8 mouse cellular contexts compared by ENCODE assay signal in the genomic region with DNA sequence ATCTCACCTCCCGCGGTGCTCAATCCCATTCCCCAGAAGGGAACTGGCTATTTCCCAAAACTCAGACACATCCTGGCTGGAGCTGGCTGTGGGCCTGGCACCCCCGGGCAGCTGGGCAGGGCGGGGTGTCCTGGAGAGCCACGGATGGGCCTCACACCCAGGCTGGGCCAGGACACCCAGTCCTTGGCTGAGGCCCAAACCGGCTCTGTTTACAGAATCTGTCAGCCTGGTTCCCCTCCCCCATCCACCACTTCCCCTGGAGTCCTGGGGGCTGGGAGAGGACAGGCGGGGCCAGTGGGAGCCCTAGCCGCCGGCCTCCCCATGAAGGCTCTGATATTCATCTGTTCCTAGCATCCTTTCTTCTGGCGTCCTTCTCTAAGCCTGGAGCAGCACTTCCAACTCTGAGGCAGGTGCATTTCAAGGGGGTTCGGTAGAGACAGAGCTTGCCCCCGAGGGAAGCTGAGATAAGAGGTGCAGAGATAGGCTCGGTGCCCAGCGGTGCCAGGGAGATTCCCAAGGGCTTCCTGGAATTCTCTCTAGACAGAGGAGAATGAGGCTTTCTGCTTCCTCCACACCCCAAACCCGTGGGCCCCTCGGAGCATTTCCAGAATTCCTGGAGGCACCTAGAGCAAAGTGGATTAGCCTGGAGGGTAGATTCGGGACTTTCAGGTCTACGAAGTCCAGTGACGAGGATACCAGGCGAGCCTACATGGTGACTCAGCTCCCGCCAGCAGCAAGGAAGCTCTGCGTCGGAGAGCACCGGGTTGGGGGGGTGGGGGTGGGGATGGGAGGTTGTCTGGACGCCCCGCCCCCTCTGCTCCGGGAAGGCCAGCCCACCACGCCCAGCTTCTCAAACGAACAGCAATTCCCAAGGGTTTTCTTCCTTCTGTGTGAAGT. TPM values are rescaled to one million over a fixed set of nuclear protein-coding genes. Genes with fewer than 3 reads are reported as not detected.
DNase-seq lines count a peak whose midpoint lies in the region; ATAC-seq lines count a peak whose summit lies in the region.

No protein-coding gene starts in this region.

- DNase-seq in spleen, adult 18-20 months, result peak; percentile 67 to 70
- no peak for DNase-seq in spleen, adult 12 weeks (ENCODE audit: low spot score)
- peak; percentile 89 for DNase-seq in embryonic facial prominence, embryonic 14.5 days (ENCODE audit: low spot score)
- DNase-seq in liver, result peak; percentile 70
- DNase-seq in splenic B cell, adult 2 months (ENCODE audit: low read depth, low spot score), result peak; percentile 36

- H3K27me3 ChIP-seq in embryonic facial prominence, embryonic 14.5 days (replicated peaks; ENCODE audit: control insufficient read depth, insufficient read depth, low read length), result no peaks in the 10 kb centered on the region
- H3K27me3 ChIP-seq in heart, embryonic 11.5 days (ENCODE audit: control insufficient read depth, insufficient read depth, low read length), result no peaks in the 10 kb centered on the region
- H3K27me3 ChIP-seq in kidney, embryonic 16.5 days (ENCODE audit: insufficient read depth, low read length), result no peaks in the 10 kb centered on the region
- H3K27me3 ChIP-seq in splenic B cell, adult 2 months (ENCODE audit: control insufficient read depth, insufficient read depth, low read length, poor library complexity, severe bottlenecking), result no peaks in the 10 kb centered on the region

- peak; percentile 79 for ATAC-seq in embryonic facial prominence, embryonic 14.5 days (ENCODE audit: low read depth)
- ATAC-seq in heart, embryonic 11.5 days (replicated peaks; ENCODE audit: insufficient number of reproducible peaks, low FRiP score, low TSS enrichment), result peak; percentile 83
- ATAC-seq in kidney, embryonic 16.5 days (ENCODE audit: low FRiP score, low TSS enrichment), result peak; percentile 76
- peak; percentile 74 for ATAC-seq in monocyte, adult 5-6 weeks (replicated peaks; ENCODE audit: insufficient number of reproducible peaks, low FRiP score, low TSS enrichment, poor library complexity, severe bottlenecking)

- H3K4me3 ChIP-seq in embryonic facial prominence, embryonic 14.5 days (ENCODE audit: low read depth, low read length), result peak overlapping the region; percentile 26
- peak overlapping the region; percentile 44 for H3K4me3 ChIP-seq in heart, embryonic 11.5 days (ENCODE audit: low read depth, low read length)
- H3K4me3 ChIP-seq in kidney, embryonic 16.5 days (ENCODE audit: low read length), result peak overlapping the region; percentile 38

- H3K9ac ChIP-seq in embryonic facial prominence, embryonic 14.5 days (ENCODE audit: low read depth, low read length), result peak overlapping the region; percentile 28
- peak overlapping the region; percentile 68 for H3K9ac ChIP-seq in heart, embryonic 11.5 days (ENCODE audit: low read depth, low read length)
- peak overlapping the region; percentile 55 for H3K9ac ChIP-seq in kidney, embryonic 16.5 days (replicated peaks; ENCODE audit: low read length)

- WGBS in embryonic facial prominence, embryonic 14.5 days, result 1% methylated on average over 23 of the region's 29 CpGs
- WGBS in heart, embryonic 11.5 days (ENCODE audit: insufficient replicate concordance), result under 1% methylated on average over 29 of the region's 29 CpGs
- WGBS in kidney, embryonic 16.5 days, result 1% methylated on average over 29 of the region's 29 CpGs

- no peaks in the 10 kb centered on the region for H3K9me3 ChIP-seq in embryonic facial prominence, embryonic 14.5 days (ENCODE audit: control insufficient read depth, low read length)
- H3K9me3 ChIP-seq in heart, embryonic 11.5 days (replicated peaks; ENCODE audit: control insufficient read depth, low read length), result no peaks in the 10 kb centered on the region
- H3K9me3 ChIP-seq in kidney, embryonic 16.5 days (ENCODE audit: low read length), result no peaks in the 10 kb centered on the region

- H3K4me1 ChIP-seq in embryonic facial prominence, embryonic 14.5 days (ENCODE audit: control insufficient read depth, insufficient read depth, low read length), result peaks cover 16% of the 10 kb centered on the region
- peaks cover 18% of the 10 kb centered on the region for H3K4me1 ChIP-seq in heart, embryonic 11.5 days (ENCODE audit: control insufficient read depth, insufficient read depth, low read length)
- H3K4me1 ChIP-seq in kidney, embryonic 16.5 days (ENCODE audit: insufficient read depth, low read length), result peaks cover 21% of the 10 kb centered on the region

- H3K4me2 ChIP-seq in embryonic facial prominence, embryonic 14.5 days (ENCODE audit: low read depth, low read length), result peak overlapping the region; percentile 56
- peak overlapping the region; percentile 85 for H3K4me2 ChIP-seq in heart, embryonic 11.5 days
- H3K4me2 ChIP-seq in kidney, embryonic 16.5 days (replicated peaks; ENCODE audit: low read depth, low read length), result peak overlapping the region; percentile 60

- H3K36me3 ChIP-seq in embryonic facial prominence, embryonic 14.5 days (ENCODE audit: control insufficient read depth, insufficient read depth, low read length), result no peaks in the 10 kb centered on the region
- H3K36me3 ChIP-seq in heart, embryonic 11.5 days (ENCODE audit: control insufficient read depth, insufficient read depth, low read length), result no peaks in the 10 kb centered on the region
- H3K36me3 ChIP-seq in kidney, embryonic 16.5 days (ENCODE audit: insufficient read depth, low read length), result no peaks in the 10 kb centered on the region
- no peaks in the 10 kb centered on the region for H3K36me3 ChIP-seq in splenic B cell, adult 2 months (ENCODE audit: control insufficient read depth, insufficient read depth, low read length, poor library complexity, severe bottlenecking)

- peak overlapping the region; percentile 53 for H3K27ac ChIP-seq in embryonic facial prominence, embryonic 14.5 days (replicated peaks; ENCODE audit: low read depth, low read length)
- peak overlapping the region; percentile 92 for H3K27ac ChIP-seq in heart, embryonic 11.5 days (ENCODE audit: low read depth, low read length)
- H3K27ac ChIP-seq in kidney, embryonic 16.5 days (ENCODE audit: low read length), result peak overlapping the region; percentile 69

RNA-seq across cellular contexts. Expression of a gene that starts 51.2 kb away (rescaled TPM):
- polyA plus RNA-seq in embryonic facial prominence, embryonic 14.5 days (2014; fragmentation: Nextera tagmentation; extraction: Ambion mirVana), result 80.1 and 90.8 TPM in 2 replicates
- polyA plus RNA-seq in heart, embryonic 11.5 days (2014; fragmentation: Nextera tagmentation; extraction: Ambion mirVana), result 78.3 and 82.1 TPM in 2 replicates
- 95.5 and 99.8 TPM in 2 replicates for polyA plus RNA-seq in kidney, embryonic 16.5 days (2015; fragmentation: Nextera tagmentation; extraction: Ambion mirVana)
- total RNA-seq in monocyte, adult 5-6 weeks (2017), result 45.8 to 58.1 TPM (median 49.2 TPM) in 3 replicates

RNA-seq across cellular contexts. Expression of a gene that starts 58.8 kb away (rescaled TPM):
- 1.1 and 1.4 TPM in 2 replicates for polyA plus RNA-seq in embryonic facial prominence, embryonic 14.5 days (2014; fragmentation: Nextera tagmentation; extraction: Ambion mirVana)
- 0.21 and 0.46 TPM in 2 replicates for polyA plus RNA-seq in heart, embryonic 11.5 days (2014; fragmentation: Nextera tagmentation; extraction: Ambion mirVana)
- polyA plus RNA-seq in kidney, embryonic 16.5 days (2015; fragmentation: Nextera tagmentation; extraction: Ambion mirVana), result 0.87 and 1.1 TPM in 2 replicates
- total RNA-seq in monocyte, adult 5-6 weeks (2017), result 33.1 to 54.1 TPM (median 36.5 TPM) in 3 replicates
